Mouse (Mus musculus): Measurements from ENCODE around the gene Olfr1302.

Olfr1302 gene

DNA sequence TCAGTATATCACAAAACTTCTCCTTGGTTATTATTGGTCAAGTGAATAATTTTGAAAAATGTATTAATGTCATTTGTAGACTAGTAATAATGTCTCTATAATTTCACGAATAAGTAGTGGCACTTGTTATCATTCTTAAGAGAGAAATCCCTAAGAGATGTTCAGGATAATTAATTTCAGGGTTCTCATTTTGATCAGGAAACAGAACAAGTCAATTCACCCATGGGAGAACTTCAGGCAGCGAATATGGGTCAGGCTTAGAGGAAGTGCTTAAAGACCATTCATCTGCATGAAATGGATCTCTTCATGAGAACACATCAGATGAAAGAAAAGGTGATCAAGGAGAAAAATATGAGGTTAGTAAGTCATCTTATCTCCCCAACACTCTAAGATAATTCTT lies at the start of gene Olfr1302:
Olfr1302 (plus strand) TSS at position 301 of the 400 bp plus-strand sequence.
- no peak for DNase-seq (ENCODE audit: low read depth, low spot score)

DNA sequence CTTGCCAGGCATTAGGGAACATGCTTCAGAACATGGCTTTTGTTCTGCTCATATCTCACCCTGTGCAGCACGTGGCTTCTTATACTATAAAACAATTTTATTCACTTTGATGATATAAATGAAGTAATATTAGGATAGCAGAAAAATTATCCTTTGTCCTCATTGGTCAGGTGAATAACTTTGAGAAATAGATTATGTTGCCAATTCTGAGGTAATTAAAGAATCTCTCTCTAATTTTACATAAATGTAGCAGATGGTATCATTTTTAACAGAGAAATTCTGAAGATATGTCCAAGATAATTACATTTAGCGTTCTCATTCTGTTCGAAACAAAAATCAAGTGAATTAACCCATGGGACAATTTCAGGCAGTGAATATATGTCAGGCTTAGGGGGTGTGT lies 26.5 kb upstream of the Olfr1302 start, which contains the start of gene Olfr1301:
Olfr1301 (plus strand) TSS at position 301 of the 400 bp plus-strand sequence.
- DNase-seq (ENCODE audit: low read depth, low spot score) = no peak

DNA sequence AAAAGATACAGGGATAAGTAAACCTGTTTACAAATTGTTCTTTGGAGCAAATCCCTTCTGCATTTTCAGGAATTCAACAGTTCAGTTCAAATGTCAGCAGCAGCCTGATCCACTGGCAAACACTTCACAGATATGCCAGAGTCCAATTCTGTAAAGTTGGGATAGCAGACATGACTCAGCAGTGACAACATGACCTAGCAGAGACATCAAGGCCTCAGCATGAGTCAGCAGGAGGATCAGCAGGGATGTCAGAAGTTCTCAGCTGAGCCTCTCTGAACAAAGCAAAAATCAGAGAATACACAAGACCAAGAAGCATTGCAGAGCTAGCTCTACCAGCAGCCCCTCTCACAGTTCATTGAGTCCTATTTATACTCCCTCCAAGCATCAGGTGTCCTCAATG lies 35.7 kb downstream of the Olfr1302 start:
- no peak for DNase-seq (ENCODE audit: low read depth, low spot score)

DNA sequence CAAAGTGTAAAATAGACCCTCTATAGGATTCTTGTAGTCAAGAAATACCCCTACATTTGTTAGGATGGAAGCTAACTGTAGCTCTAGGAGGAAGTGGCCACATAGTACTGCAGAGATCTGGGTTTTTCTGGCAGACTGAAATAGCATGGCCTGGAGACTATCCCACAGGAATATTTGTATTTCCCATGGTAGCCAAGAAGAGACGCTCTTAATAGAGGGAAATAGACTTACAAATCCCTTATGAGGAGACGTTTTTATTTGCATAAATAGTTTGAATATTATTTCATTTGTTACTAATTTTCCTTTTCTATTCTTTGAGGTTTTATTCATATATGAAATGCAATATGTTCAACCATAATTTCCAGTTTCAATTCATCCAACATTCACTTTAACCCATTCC lies 43.0 kb downstream of the Olfr1302 start, which contains the start of gene Olfr1303:
Olfr1303 (minus strand) TSS at position 101 of the 400 bp plus-strand sequence.
- DNase-seq (ENCODE audit: low read depth, low spot score) = no peak
